Mouse (Mus musculus): Measurements from ENCODE around the gene Cadm3. TPM values are rescaled to one million over a fixed set of nuclear protein-coding genes. Genes with fewer than 3 reads are reported as not detected.

Gene Cadm3
- total RNA-seq (2014; fragmentation: Nextera tagmentation) (not detected in 2 replicates), total RNA-seq (2017) (0.44 TPM in 1 of 2 replicates, not detected in the other), polyA plus RNA-seq (2012) (not detected in 2 replicates)

GRCm38 (mm10) chr1:173367356-173368046 is at the start of gene Cadm3:
Gene Cadm3 (minus strand): TSS chr1:173367695.
- DNase-seq (ENCODE audit: low spot score): no peak
- Histone ChIP-seq H3K4me1 (ENCODE audit: insufficient read depth, low read depth, low read length) (no peaks in the 10 kb centered on the region), H3K4me3 (ENCODE audit: low read depth, low read length) (no peak within 1 kb of the TSS), H3K9me3 (replicated peaks) (peaks cover 28% of the 10 kb centered on the region), H3K36me3 (replicated peaks) (no peaks in the 10 kb centered on the region), H3K27me3 (ENCODE audit: insufficient read depth, low read length) (no peaks in the 10 kb centered on the region; the same call in 1 of the 2 replicates)
- no peak for ATAC-seq (ENCODE audit: extremely low read depth, insufficient number of reproducible peaks, low FRiP score, poor library complexity, severe bottlenecking)
- no peak for TF ChIP-seq GATA1 (IDR thresholded peaks at IDR 0.05; ENCODE audit: borderline replicate concordance, low read length)
- TF ChIP-seq CTCF (IDR thresholded peaks at IDR 0.05; ENCODE audit: low read depth, low read length): no peak
- TF ChIP-seq TAL1 (conservative IDR thresholded peaks at IDR 0.05; ENCODE audit: low read depth, low read length): no peak
- no peak for TF ChIP-seq GATA2 (IDR thresholded peaks at IDR 0.05; ENCODE audit: borderline replicate concordance, low read depth, low read length)
- TF ChIP-seq POLR2AphosphoS5 (IDR thresholded peaks at IDR 0.05; ENCODE audit: insufficient replicate concordance, low read depth, low read length): no peak

- DNase-seq (ENCODE audit: low spot score): no peak
- H3K27me3 ChIP-seq (ENCODE audit: insufficient read depth, low read length): no peaks in the 10 kb centered on the region
- no peaks in the 10 kb centered on the region for H3K9me3 ChIP-seq (replicated peaks)
- H3K4me1 ChIP-seq (ENCODE audit: insufficient read depth, low read depth, low read length): no peaks in the 10 kb centered on the region
- H3K36me3 ChIP-seq (replicated peaks): no peaks in the 10 kb centered on the region
- ATAC-seq (ENCODE audit: extremely low read depth, insufficient number of reproducible peaks, low FRiP score, poor library complexity, severe bottlenecking): no peak
- TF ChIP-seq GATA1 (IDR thresholded peaks at IDR 0.05; ENCODE audit: borderline replicate concordance, low read length): no peak
- H3K4me3 ChIP-seq (ENCODE audit: low read depth, low read length): no peak overlapping the region
Measured at GRCm38 (mm10) chr1:173414631-173415030, 47.1 kb upstream of the Cadm3 start.

- no peaks in the 10 kb centered on the region for H3K4me1 ChIP-seq (ENCODE audit: insufficient read depth, low read depth, low read length)
- ATAC-seq (ENCODE audit: extremely low read depth, insufficient number of reproducible peaks, low FRiP score, poor library complexity, severe bottlenecking): no peak
- TF ChIP-seq GATA1 (IDR thresholded peaks at IDR 0.05; ENCODE audit: borderline replicate concordance, low read length): no peak
- TF ChIP-seq TAL1 (conservative IDR thresholded peaks at IDR 0.05; ENCODE audit: low read depth, low read length): no peak
- TF ChIP-seq POLR2AphosphoS5 (IDR thresholded peaks at IDR 0.05; ENCODE audit: insufficient replicate concordance, low read depth, low read length): no peak
- no peak for TF ChIP-seq GATA2 (IDR thresholded peaks at IDR 0.05; ENCODE audit: borderline replicate concordance, low read depth, low read length)
- TF ChIP-seq CTCF (IDR thresholded peaks at IDR 0.05; ENCODE audit: low read depth, low read length): no peak
- H3K4me3 ChIP-seq (ENCODE audit: low read depth, low read length): no peak overlapping the region
- H3K9me3 ChIP-seq (replicated peaks): no peaks in the 10 kb centered on the region
- H3K27me3 ChIP-seq (ENCODE audit: insufficient read depth, low read length): no peaks in the 10 kb centered on the region
- no peak for DNase-seq (ENCODE audit: low spot score)
- H3K36me3 ChIP-seq (replicated peaks): no peaks in the 10 kb centered on the region
Measured at GRCm38 (mm10) chr1:173411863-173412262, 44.4 kb upstream of the Cadm3 start.

GRCm38 (mm10) chr1:173409066-173409465 is 41.6 kb upstream of the Cadm3 start:
- H3K4me1 ChIP-seq (ENCODE audit: insufficient read depth, low read depth, low read length): no peaks in the 10 kb centered on the region
- no peaks in the 10 kb centered on the region for H3K27me3 ChIP-seq (ENCODE audit: insufficient read depth, low read length)
- DNase-seq (ENCODE audit: low spot score) (no peak), ATAC-seq (ENCODE audit: extremely low read depth, insufficient number of reproducible peaks, low FRiP score, poor library complexity, severe bottlenecking) (0 out of 2 replicates have a peak, but pooled peaks have one; percentile 15)
- H3K36me3 ChIP-seq (replicated peaks): no peaks in the 10 kb centered on the region
- TF ChIP-seq CTCF (IDR thresholded peaks at IDR 0.05; ENCODE audit: low read depth, low read length): no peak
- no peak for TF ChIP-seq GATA1 (IDR thresholded peaks at IDR 0.05; ENCODE audit: borderline replicate concordance, low read length)
- TF ChIP-seq GATA2 (IDR thresholded peaks at IDR 0.05; ENCODE audit: borderline replicate concordance, low read depth, low read length): no peak
- no peak for TF ChIP-seq POLR2AphosphoS5 (IDR thresholded peaks at IDR 0.05; ENCODE audit: insufficient replicate concordance, low read depth, low read length)
- TF ChIP-seq TAL1 (conservative IDR thresholded peaks at IDR 0.05; ENCODE audit: low read depth, low read length): no peak
- no peaks in the 10 kb centered on the region for H3K9me3 ChIP-seq (replicated peaks)
- H3K4me3 ChIP-seq (ENCODE audit: low read depth, low read length): no peak overlapping the region

- Histone ChIP-seq H3K36me3 (replicated peaks) (no peaks in the 10 kb centered on the region), H3K9me3 (replicated peaks) (no peaks in the 10 kb centered on the region), H3K27me3 (ENCODE audit: insufficient read depth, low read length) (no peaks in the 10 kb centered on the region), H3K4me1 (ENCODE audit: insufficient read depth, low read depth, low read length) (no peaks in the 10 kb centered on the region), H3K4me3 (ENCODE audit: low read depth, low read length) (no peak overlapping the region)
- ATAC-seq (ENCODE audit: extremely low read depth, insufficient number of reproducible peaks, low FRiP score, poor library complexity, severe bottlenecking) (no peak), DNase-seq (ENCODE audit: low spot score) (no peak)
- TF ChIP-seq POLR2AphosphoS5 (IDR thresholded peaks at IDR 0.05; ENCODE audit: insufficient replicate concordance, low read depth, low read length) (no peak), GATA1 (IDR thresholded peaks at IDR 0.05; ENCODE audit: borderline replicate concordance, low read length) (no peak), CTCF (IDR thresholded peaks at IDR 0.05; ENCODE audit: low read depth, low read length) (no peak), GATA2 (IDR thresholded peaks at IDR 0.05; ENCODE audit: borderline replicate concordance, low read depth, low read length) (no peak), TAL1 (conservative IDR thresholded peaks at IDR 0.05; ENCODE audit: low read depth, low read length) (no peak)
Measured at GRCm38 (mm10) chr1:173404696-173405309, 37.3 kb upstream of the Cadm3 start.

GRCm38 (mm10) chr1:173398323-173398970 is 31.0 kb upstream of the Cadm3 start:
- ATAC-seq (ENCODE audit: extremely low read depth, insufficient number of reproducible peaks, low FRiP score, poor library complexity, severe bottlenecking) (no peak), DNase-seq (ENCODE audit: low spot score) (peak; percentile 2)
- Histone ChIP-seq H3K27me3 (ENCODE audit: insufficient read depth, low read length) (no peaks in the 10 kb centered on the region), H3K36me3 (replicated peaks) (no peaks in the 10 kb centered on the region), H3K4me3 (ENCODE audit: low read depth, low read length) (no peak overlapping the region), H3K4me1 (ENCODE audit: insufficient read depth, low read depth, low read length) (no peaks in the 10 kb centered on the region), H3K9me3 (replicated peaks) (no peaks in the 10 kb centered on the region)
- TF ChIP-seq CTCF (IDR thresholded peaks at IDR 0.05; ENCODE audit: low read depth, low read length) (no peak), GATA2 (IDR thresholded peaks at IDR 0.05; ENCODE audit: borderline replicate concordance, low read depth, low read length) (no peak), POLR2AphosphoS5 (IDR thresholded peaks at IDR 0.05; ENCODE audit: insufficient replicate concordance, low read depth, low read length) (no peak), GATA1 (IDR thresholded peaks at IDR 0.05; ENCODE audit: borderline replicate concordance, low read length) (no peak), TAL1 (conservative IDR thresholded peaks at IDR 0.05; ENCODE audit: low read depth, low read length) (no peak)
